Mouse (Mus musculus): ENCODE results near the gene Ezh2. TPM values are rescaled to one million over a fixed set of nuclear protein-coding genes. Genes with fewer than 3 reads are reported as not detected.

Gene Ezh2
- total RNA-seq, 4 experiments from 2014 or later = 11.9 to 17.5 (median 12.8) TPM

GRCm38 (mm10) chr6:47552280-47552679 lies 42.9 kb downstream of the Ezh2 start:
- no peak for DNase-seq (ENCODE audit: low spot score in 2 of 2)

- no peak for DNase-seq (ENCODE audit: low spot score in 2 of 2)
Observed at GRCm38 (mm10) chr6:47535333-47535732, 59.8 kb downstream of the Ezh2 start.

- DNase-seq (ENCODE audit: low spot score in 2 of 2) = no peak
Observed at GRCm38 (mm10) chr6:47532547-47532946, 62.6 kb downstream of the Ezh2 start.

- no peak for DNase-seq (ENCODE audit: low spot score in 2 of 2)
Observed at GRCm38 (mm10) chr6:47527655-47528054, 67.5 kb downstream of the Ezh2 start.

GRCm38 (mm10) chr6:47527129-47527528 lies 68.0 kb downstream of the Ezh2 start:
- no peak for DNase-seq (ENCODE audit: low spot score in 2 of 2)

- DNase-seq (ENCODE audit: low spot score in 2 of 2) = no peak
Observed at GRCm38 (mm10) chr6:47526446-47526845, 68.7 kb downstream of the Ezh2 start.

- no peak for DNase-seq (ENCODE audit: low spot score in 2 of 2)
Observed at GRCm38 (mm10) chr6:47525041-47525440, 70.1 kb downstream of the Ezh2 start.

GRCm38 (mm10) chr6:47522431-47522830 lies 72.7 kb downstream of the Ezh2 start:
- no peak for DNase-seq (ENCODE audit: low spot score in 2 of 2)

- DNase-seq (ENCODE audit: low spot score in 2 of 2) = no peak
Observed at GRCm38 (mm10) chr6:47520030-47520429, 75.1 kb downstream of the Ezh2 start.

- no peak for DNase-seq (ENCODE audit: low spot score in 2 of 2)
Observed at GRCm38 (mm10) chr6:47494562-47494961, 100.6 kb downstream of the Ezh2 start.

- no peak for DNase-seq (ENCODE audit: low spot score in 2 of 2)
Observed at GRCm38 (mm10) chr6:47482027-47482426, 113.1 kb downstream of the Ezh2 start.

Other genes starting within 250 kb of the Ezh2 start
- 100 to 1,000 TPM; 103 to 120 (median 110) TPM for gene Cul1, start 141.9 kb downstream of the Ezh2 start, total RNA-seq (2022)
- 10 to 100 TPM; 55.5 to 94.5 (median 72.9) TPM for gene Pdia4, start 218.1 kb upstream of the Ezh2 start, total RNA-seq (2022)
- 1 to 10 TPM; 4.9 to 5.7 (median 5.0) TPM for gene Zfp786, start 235.5 kb upstream of the Ezh2 start, total RNA-seq (2022)
- 10 to 100 TPM; 21.2 to 27.1 (median 24.1) TPM for gene Zfp398, start 240.3 kb upstream of the Ezh2 start, total RNA-seq (2022)

Measured in layer of hippocampus, adult 8-10 months (tissue).